Mouse (Mus musculus) ES-Bruce4 (cell line): ENCODE measurements at regions not wholly inside any gene's neighbourhood (a gene's known extent, or its start where the extent isn't known, plus 50 kb on each side); places are given as distances from the start of the nearest gene placed in this dataset.
"Not testable (repeated sequence)": the region's sequence is repeated elsewhere in the genome, so short reads cannot be mapped to it uniquely, and the experiment has no call there.

Experiments used
- H3K27ac ChIP-seq: 2 replicates; pipeline ENCODE4 v1.5.1; 2012; ENCODE audit warnings: low read length, inconsistent platforms; ENCODE audit not compliant: insufficient read depth
- H3K27me3 ChIP-seq: 2 replicates; pipeline ENCODE4 v1.6.1; 2012; ENCODE audit warnings: mild to moderate bottlenecking, low read length, inconsistent platforms; ENCODE audit not compliant: control insufficient read depth, poor library complexity, insufficient read depth, severe bottlenecking
- H3K36me3 ChIP-seq: 2 replicates; pipeline ENCODE4 v1.6.1; 2012; ENCODE audit warnings: inconsistent platforms, mild to moderate bottlenecking, low read length, moderate library complexity; ENCODE audit not compliant: control insufficient read depth, poor library complexity, insufficient read depth, severe bottlenecking
- H3K4me1 ChIP-seq: one replicate; pipeline ENCODE4 v1.8.1; 2011; ENCODE audit warnings: low read length; ENCODE audit not compliant: control insufficient read depth, insufficient read depth
- H3K4me3 ChIP-seq: 2 replicates; pipeline ENCODE4 v1.5.1; 2011; ENCODE audit warnings: low read depth, mild to moderate bottlenecking, low read length
- H3K9ac ChIP-seq: 2 replicates; pipeline ENCODE4 v1.6.1; 2012; ENCODE audit warnings: low read depth, mild to moderate bottlenecking, inconsistent platforms; ENCODE audit not compliant: poor library complexity, severe bottlenecking
- H3K9me3 ChIP-seq: replicated peaks from 2 replicates; pipeline ENCODE4 v1.6.1; 2012; ENCODE audit warnings: mild to moderate bottlenecking, low read length, inconsistent platforms; ENCODE audit not compliant: control insufficient read depth, poor library complexity, insufficient read depth, severe bottlenecking
- CTCF ChIP-seq: IDR thresholded peaks from one replicate; pipeline ENCODE4 v1.8.1; 2011; ENCODE audit warnings: low read depth, low read length
- EP300 ChIP-seq: IDR thresholded peaks from 2 replicates; pipeline ENCODE4 v1.6.1; 2011; ENCODE audit warnings: low read depth, low read length; ENCODE audit not compliant: insufficient read depth
- POLR2A ChIP-seq: IDR thresholded peaks from one replicate; pipeline ENCODE4 v1.8.1; 2011; ENCODE audit warnings: low read length; ENCODE audit not compliant: insufficient read depth

DNA sequence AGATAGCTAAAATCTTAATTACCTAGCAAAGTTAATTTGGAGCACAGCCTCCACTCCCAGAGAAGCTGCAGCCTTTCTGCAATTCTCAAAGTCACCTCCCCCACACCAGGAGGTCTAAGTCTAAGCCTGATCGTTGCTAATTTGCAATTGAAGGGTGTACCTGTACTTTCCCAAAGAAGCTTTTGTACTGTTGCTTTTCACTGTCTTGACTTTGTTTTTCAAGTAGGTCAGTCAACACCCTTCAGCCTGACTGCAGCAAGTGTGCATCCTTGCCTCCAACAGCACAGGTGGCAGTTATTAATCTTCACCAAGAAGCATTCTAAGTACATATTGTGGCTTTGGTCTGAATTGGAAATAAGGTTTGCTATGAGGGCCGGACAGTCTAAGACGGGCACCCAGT lies 91.7 kb upstream of the Slc22a30 start:
- peak; percentile 39; the same call in 1 of the 2 replicates for TF ChIP-seq EP300
- H3K4me1 ChIP-seq, H3K4me3 ChIP-seq, H3K27me3 ChIP-seq, H3K36me3 ChIP-seq, H3K9ac ChIP-seq: not testable (repeated sequence)
- H3K27ac ChIP-seq: 0 out of 2 replicates have a peak overlapping the region, but pooled peaks have one; percentile 28
- peaks cover 33% of the 10 kb centered on the region for H3K9me3 ChIP-seq

DNA sequence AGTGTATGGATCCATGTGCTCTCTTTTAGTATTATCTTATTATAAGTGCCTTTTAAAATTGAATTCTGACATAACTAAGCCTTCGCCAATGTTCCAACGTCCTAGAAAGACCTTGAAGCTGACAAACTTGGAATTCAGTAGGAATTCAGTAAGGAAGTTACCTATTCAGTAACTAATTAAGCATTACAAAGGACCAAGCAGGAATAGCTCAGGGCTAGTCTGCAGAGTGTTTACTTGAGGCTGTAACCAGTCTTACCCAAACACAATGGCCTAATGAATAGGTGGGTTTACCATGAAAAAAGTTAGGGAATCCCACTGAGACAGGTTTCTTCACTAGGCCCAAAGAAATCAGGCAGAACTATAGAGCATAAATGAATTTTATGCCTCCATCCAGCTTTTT lies 92.6 kb upstream of the Slc22a30 start:
- not testable (repeated sequence) for H3K9ac ChIP-seq
- peaks cover 27% of the 10 kb centered on the region for H3K9me3 ChIP-seq
- peak overlapping the region; percentile 77 for H3K27ac ChIP-seq

DNA sequence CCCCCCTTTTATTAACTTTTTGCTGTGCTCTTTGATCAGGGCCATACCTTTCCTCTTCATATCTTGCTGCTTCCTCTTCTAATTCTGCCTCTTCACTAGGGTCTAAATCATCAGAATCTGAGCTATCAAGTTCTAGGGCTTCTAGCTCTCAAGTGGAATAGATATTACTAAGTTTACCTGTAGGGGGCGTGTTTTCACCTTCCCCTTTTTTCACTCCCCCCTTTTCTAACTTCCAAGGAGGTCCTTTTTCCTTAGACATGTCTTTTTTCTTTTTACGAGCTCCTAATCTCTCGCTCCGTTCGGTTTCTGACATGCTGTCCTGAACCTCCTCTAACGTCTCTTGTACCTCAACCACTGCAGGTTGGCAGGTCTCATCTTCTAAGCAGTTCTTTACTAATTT lies 73.3 kb upstream of the Slc22a8 start:
- not testable (repeated sequence) for H3K36me3 ChIP-seq, H3K4me1 ChIP-seq

More for the DNA sequence above, 92.6 kb upstream of the Slc22a30 start:
- H3K4me3 ChIP-seq, H3K4me1 ChIP-seq, H3K36me3 ChIP-seq, H3K27me3 ChIP-seq: not testable (repeated sequence)

DNA sequence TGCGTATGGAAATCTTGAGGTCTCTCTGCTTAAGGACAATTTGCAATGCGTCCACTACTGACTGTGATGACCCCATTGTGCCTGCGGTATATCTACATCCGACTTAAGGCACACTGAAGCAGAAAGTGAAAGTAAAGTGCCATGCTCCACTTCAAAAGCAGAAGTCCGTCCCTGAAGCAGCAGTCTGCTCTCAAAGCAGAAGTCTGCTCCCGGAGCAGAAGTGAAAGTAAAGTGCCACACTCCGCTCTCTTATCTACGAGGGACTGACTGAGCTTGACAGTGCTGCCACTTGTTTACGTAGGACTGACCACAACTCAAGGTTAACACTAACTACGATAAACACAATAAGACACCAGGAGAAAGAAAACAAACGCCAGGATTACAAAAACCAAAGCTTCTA lies 72.8 kb upstream of the Slc22a8 start:
- H3K4me1 ChIP-seq: no peaks in the 10 kb centered on the region
- no peak overlapping the region for H3K9ac ChIP-seq
- H3K27me3 ChIP-seq: no peaks in the 10 kb centered on the region
- H3K4me3 ChIP-seq: no peak overlapping the region
- TF ChIP-seq EP300: no peak
- no peak for TF ChIP-seq POLR2A
- H3K27ac ChIP-seq: no peak overlapping the region
- no peaks in the 10 kb centered on the region; the same call in 1 of the 2 replicates for H3K9me3 ChIP-seq
- no peaks in the 10 kb centered on the region for H3K36me3 ChIP-seq

More for the DNA sequence above, 73.3 kb upstream of the Slc22a8 start:
- not testable (repeated sequence) for H3K27ac ChIP-seq, H3K27me3 ChIP-seq, H3K4me3 ChIP-seq, H3K9me3 ChIP-seq, H3K9ac ChIP-seq

DNA sequence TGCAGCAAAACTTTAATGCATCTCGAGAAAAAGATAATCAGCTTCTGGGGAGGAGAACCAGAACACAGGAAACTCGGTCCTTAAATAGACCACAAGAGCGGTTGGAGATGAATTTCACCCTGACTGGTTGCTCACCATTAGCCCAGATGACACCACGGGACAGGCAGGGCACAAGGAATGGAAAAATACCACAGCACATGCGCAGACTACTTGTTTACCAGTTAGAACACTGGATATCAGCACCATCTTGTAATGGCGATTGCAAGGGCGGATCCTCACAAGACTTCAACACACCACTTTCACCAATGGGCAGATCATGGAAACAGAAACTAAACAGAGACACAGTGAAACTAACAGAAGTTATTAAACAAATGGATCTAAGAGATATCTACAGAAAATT lies 72.1 kb upstream of the Slc22a8 start:
- H3K9me3 ChIP-seq, H3K4me1 ChIP-seq, H3K4me3 ChIP-seq, H3K9ac ChIP-seq, H3K27me3 ChIP-seq, H3K36me3 ChIP-seq, H3K27ac ChIP-seq: not testable (repeated sequence)

DNA sequence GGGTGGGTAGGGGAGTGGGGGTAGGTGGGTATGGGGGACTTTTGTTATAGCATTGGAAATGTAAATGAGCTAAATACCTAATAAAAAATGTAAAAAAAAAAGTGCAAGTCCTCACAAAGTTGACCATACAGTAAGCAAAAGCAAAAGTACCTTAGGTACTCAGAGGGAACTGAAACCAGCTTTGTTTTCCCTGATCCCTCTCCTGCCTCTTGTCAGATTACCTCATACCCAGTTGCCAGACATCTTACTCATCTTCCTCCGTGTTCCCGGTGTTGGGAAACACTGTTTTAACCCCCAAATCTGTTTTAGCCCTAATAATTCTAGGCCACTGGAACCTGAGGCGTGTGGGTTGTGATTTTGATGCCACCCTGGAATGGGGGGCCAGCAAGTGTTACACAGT lies 56.5 kb upstream of the Slc22a8 start:
- Histone ChIP-seq H3K4me1 (no peaks in the 10 kb centered on the region), H3K9ac (no peak overlapping the region), H3K27ac (no peak overlapping the region), H3K4me3 (no peak overlapping the region), H3K36me3 (no peaks in the 10 kb centered on the region), H3K9me3 (no peaks in the 10 kb centered on the region), H3K27me3 (no peaks in the 10 kb centered on the region)
- TF ChIP-seq EP300: no peak
- no peak for TF ChIP-seq CTCF
- no peak for TF ChIP-seq POLR2A

DNA sequence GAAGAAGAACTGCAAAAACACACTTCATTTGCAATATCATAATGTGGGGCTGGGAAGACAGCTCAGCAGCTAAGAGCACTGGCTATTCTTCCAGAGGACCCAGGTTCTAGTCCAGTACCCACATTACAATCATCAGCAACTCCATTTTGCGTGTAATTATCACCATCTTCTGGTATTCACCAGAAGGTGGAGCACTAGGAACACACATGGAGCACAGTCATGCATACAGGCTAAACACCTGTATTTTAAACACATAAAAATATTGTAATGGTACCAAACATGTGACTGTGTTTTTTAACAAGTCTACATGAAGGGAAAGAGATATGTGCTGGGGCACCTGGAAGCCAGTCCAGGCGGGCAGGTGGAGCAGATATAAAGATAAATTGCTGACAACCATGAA lies 55.0 kb upstream of the Slc22a8 start:
- H3K36me3 ChIP-seq: no peaks in the 10 kb centered on the region
- no peak overlapping the region for H3K27ac ChIP-seq
- no peaks in the 10 kb centered on the region for H3K4me1 ChIP-seq
- H3K9ac ChIP-seq: no peak overlapping the region
- H3K4me3 ChIP-seq: no peak overlapping the region
- H3K27me3 ChIP-seq: no peaks in the 10 kb centered on the region
- no peaks in the 10 kb centered on the region for H3K9me3 ChIP-seq
- no peak for TF ChIP-seq EP300
- TF ChIP-seq POLR2A: no peak
- TF ChIP-seq CTCF: no peak
